Mouse (Mus musculus) testis, adult 2 months (tissue): ENCODE measurements around the gene Gm38392. TPM values are rescaled to one million over a fixed set of nuclear protein-coding genes. Genes with fewer than 3 reads are reported as not detected.

Experiments
- H3K27ac ChIP-seq: fragments of 200-500 bp; 2 replicates; pipeline ENCODE4 v1.5.1; 2012; ENCODE audit warnings: low read depth, low read length; ENCODE audit not compliant: control insufficient read depth, insufficient read depth
- H3K27me3 ChIP-seq: fragments of 200-500 bp; 2 replicates; pipeline ENCODE4 v1.6.1; 2012; ENCODE audit warnings: mild to moderate bottlenecking, low read length, moderate library complexity; ENCODE audit not compliant: control insufficient read depth, insufficient read depth
- H3K36me3 ChIP-seq: fragments of 200-500 bp; 2 replicates; pipeline ENCODE4 v1.6.1; 2012; ENCODE audit warnings: mild to moderate bottlenecking, low read length; ENCODE audit not compliant: control insufficient read depth, insufficient read depth
- H3K4me1 ChIP-seq: fragments of 200-500 bp; 2 replicates; pipeline ENCODE4 v1.6.1; 2012; ENCODE audit warnings: low read length; ENCODE audit not compliant: control insufficient read depth, insufficient read depth
- H3K4me3 ChIP-seq: fragments of 200-500 bp; 2 replicates; pipeline ENCODE4 v1.5.1; 2012; ENCODE audit warnings: low read depth, mild to moderate bottlenecking, low read length, moderate library complexity, mixed read lengths; ENCODE audit not compliant: control insufficient read depth
- CTCF ChIP-seq: fragments of 200-500 bp; IDR thresholded peaks from 2 replicates; pipeline ENCODE4 v1.5.1; 2012; ENCODE audit warnings: low read depth, mild to moderate bottlenecking, inconsistent platforms, low read length, moderate library complexity; ENCODE audit not compliant: control insufficient read depth, insufficient read depth, insufficient replicate concordance
- POLR2A ChIP-seq: fragments of 200-500 bp; IDR thresholded peaks from 2 replicates; pipeline ENCODE4 v1.6.1; 2012; ENCODE audit warnings: low read depth, mild to moderate bottlenecking, inconsistent platforms, low read length, moderate library complexity; ENCODE audit not compliant: control insufficient read depth
- polyA plus RNA-seq: library from polyadenylated mRNA; depleted of rRNA; stranded (reverse); fragments of >200 nt; gene quantifications from 2 replicates; pipeline ENCODE4 v1.2.3, GENCODE M21; 2012

Gene Gm38392
- polyA plus RNA-seq, 1 experiment, result 2.8 TPM

DNA sequence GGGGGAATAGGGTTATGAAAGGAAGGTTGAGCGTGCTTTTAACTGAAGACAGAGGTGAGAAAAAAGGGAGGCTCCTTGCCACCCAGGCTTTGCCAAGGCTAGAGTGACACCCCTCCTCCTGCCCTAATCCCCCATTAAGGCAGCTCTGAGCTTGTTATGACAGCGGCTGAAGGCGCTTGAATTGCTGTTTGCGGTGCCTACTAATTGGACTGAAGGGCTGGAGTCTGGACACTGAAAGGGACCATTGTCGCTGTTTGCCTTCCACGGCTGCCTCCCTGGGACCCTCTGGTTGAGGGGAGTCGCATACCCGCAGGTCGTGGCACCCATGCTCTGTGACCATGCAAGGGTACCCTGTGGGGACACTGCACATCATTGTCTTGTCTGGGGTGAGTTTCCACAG is 67.1 kb downstream of the Gm38392 start:
- H3K27ac ChIP-seq, result no peak overlapping the region
- H3K27me3 ChIP-seq, result peaks cover 2% of the 10 kb centered on the region; the same call in 1 of the 2 replicates
- peaks cover 19% of the 10 kb centered on the region for H3K4me1 ChIP-seq
- no peak for TF ChIP-seq CTCF
- TF ChIP-seq POLR2A, result no peak
- no peaks in the 10 kb centered on the region for H3K36me3 ChIP-seq
- no peak overlapping the region for H3K4me3 ChIP-seq

DNA sequence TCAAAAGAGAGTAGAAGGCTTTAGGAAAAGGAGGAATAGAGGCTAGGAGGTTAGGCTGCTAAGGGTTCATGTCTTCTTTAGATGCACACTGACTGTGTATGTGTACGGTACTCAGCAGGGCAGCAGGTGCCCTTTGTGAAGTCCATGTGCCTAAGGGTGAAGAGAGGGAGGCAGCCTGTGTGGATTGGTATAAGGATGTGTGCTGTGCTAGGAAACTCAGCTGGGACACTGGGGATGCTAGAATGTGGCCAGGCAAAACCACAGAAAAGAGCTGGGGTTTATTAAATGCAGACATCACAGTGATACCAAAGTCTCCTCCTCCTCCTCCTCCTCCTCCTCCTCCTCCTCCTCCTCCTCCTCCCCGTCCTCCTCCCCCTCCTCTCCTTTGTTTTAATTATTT is 69.3 kb downstream of the Gm38392 start:
- Histone ChIP-seq H3K4me1 (peaks cover 25% of the 10 kb centered on the region), H3K27me3 (peaks cover 2% of the 10 kb centered on the region; the same call in 1 of the 2 replicates), H3K4me3 (no peak overlapping the region), H3K36me3 (no peaks in the 10 kb centered on the region), H3K27ac (no peak overlapping the region)
- TF ChIP-seq POLR2A (no peak), CTCF (no peak)

- Histone ChIP-seq H3K27ac (no peak overlapping the region), H3K27me3 (peaks cover 2% of the 10 kb centered on the region; the same call in 1 of the 2 replicates), H3K4me3 (no peak overlapping the region), H3K36me3 (no peaks in the 10 kb centered on the region), H3K4me1 (peaks cover 23% of the 10 kb centered on the region)
- TF ChIP-seq CTCF, result no peak
- no peak for TF ChIP-seq POLR2A
Observed at GRCm38 (mm10) chr3:88216534-88217326, 70.3 kb downstream of the Gm38392 start.

DNA sequence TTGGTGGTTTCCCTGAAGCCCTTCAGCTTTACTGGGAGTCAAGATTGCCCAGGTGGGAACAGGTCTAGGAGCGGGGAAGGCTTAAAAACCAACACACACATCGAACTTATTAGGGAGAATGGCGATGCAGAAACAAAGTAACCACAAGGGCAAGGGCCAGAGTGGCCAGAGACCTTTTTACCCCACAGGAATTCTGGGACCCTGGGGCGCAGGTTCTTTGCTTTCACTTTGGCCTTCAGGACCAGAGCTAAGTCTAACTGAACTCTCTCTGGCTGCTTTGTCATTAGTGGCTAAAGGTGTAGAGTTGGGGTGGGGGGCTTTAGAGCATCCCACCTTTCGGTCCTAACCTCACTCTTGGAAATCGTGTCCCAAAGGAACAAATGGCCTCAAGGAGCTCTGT is 70.9 kb downstream of the Gm38392 start:
- Histone ChIP-seq H3K4me3 (no peak overlapping the region), H3K27me3 (peaks cover 2% of the 10 kb centered on the region; the same call in 1 of the 2 replicates), H3K27ac (no peak overlapping the region), H3K36me3 (no peaks in the 10 kb centered on the region), H3K4me1 (peaks cover 18% of the 10 kb centered on the region)
- TF ChIP-seq CTCF (no peak), POLR2A (no peak)

DNA sequence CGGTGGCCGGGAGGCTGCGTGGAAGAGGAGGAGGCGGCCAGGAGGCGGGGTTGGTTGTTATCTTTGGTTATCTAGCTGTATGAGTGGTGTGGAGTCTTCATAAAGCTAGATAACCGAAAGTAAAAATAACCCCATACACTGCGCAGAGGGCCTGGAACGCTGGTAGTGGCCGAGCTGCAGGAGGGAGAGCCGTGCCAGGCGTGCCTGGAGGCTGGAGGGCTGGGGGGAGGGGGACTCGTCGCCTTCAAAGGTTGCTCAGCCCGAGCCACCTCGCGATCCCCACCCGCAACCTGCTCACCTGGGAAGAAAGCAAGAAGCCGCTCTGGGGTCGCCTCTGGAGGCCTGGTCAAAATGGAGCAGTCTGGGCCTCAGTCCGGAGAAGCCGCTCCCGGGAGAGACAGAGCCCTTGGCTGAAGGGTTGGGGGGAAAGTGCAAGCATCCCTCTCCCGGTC is 71.4 kb downstream of the Gm38392 start:
- Histone ChIP-seq H3K4me1 (peaks cover 18% of the 10 kb centered on the region), H3K27ac (no peak overlapping the region), H3K4me3 (peak overlapping the region; percentile 73; the same call in 1 of the 2 replicates), H3K27me3 (peaks cover 2% of the 10 kb centered on the region; the same call in 1 of the 2 replicates), H3K36me3 (no peaks in the 10 kb centered on the region)
- no peak for TF ChIP-seq CTCF
- TF ChIP-seq POLR2A, result no peak

GRCm38 (mm10) chr3:88214971-88215552 is 71.9 kb downstream of the Gm38392 start:
- peak overlapping the region; percentile 73 for H3K4me3 ChIP-seq
- H3K4me1 ChIP-seq, result peaks cover 18% of the 10 kb centered on the region
- H3K27ac ChIP-seq, result no peak overlapping the region
- TF ChIP-seq POLR2A, result no peak
- H3K36me3 ChIP-seq, result no peaks in the 10 kb centered on the region
- peaks cover 2% of the 10 kb centered on the region; the same call in 1 of the 2 replicates for H3K27me3 ChIP-seq

DNA sequence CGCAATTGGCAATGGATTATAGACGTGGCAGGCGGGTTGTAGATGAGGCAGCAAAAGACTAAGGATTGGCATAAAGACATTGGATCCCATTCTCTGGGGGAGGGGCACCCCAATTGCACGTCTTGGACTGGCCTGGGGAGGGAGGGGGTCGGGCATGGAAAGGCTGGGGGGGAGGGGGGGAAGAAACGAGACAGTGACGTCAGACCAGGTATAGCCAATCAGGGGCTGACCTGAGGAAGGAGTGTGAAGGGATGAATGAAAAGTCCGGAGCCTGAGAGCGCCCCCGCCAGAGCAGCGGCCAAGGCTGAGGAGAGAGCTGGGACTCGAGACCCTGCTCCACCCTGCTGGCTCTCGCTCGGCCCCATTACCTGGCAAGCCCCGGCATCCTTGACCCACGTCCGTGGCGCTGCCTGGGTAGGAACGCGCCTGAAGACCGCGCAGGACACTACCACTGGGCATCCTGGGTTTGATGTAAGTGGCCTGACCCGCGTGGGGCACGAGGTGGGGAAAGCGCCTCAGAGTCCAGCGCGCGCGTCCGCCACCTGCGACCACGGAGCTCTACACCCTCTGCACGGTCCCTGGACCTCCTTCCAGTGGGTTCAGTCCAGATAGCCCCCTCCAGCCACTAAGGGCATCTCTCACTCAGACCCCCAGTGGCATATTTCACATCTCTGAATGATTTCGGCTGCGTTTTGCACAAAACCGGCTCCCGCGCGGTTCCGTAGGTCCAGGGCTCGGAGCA is 72.6 kb downstream of the Gm38392 start:
- H3K27me3 ChIP-seq, result peaks cover 2% of the 10 kb centered on the region; the same call in 1 of the 2 replicates
- H3K4me3 ChIP-seq, result peak overlapping the region; percentile 73
- TF ChIP-seq POLR2A, result no peak
- TF ChIP-seq CTCF, result no peak
- H3K36me3 ChIP-seq, result no peaks in the 10 kb centered on the region
- H3K4me1 ChIP-seq, result peaks cover 18% of the 10 kb centered on the region
- no peak overlapping the region for H3K27ac ChIP-seq
